Mouse (Mus musculus) heart, embryonic 11.5 days (tissue): ENCODE measurements around the gene Sema4d. TPM values are rescaled to one million over a fixed set of nuclear protein-coding genes. Genes with fewer than 3 reads are reported as not detected.
A peak's percentile ranks its signal among the peaks of the same experiment; 100 is the strongest.

ENCODE experiments used
- ATAC-seq: fragments of 200-750 bp; cut with Nextera tagmentation; replicated peaks from 2 replicates; pipeline ENCODE4 v1.8.0; 2017; ENCODE audit warnings: moderate library complexity; ENCODE audit not compliant: insufficient number of reproducible peaks, low FRiP score, low TSS enrichment
- H3K27ac ChIP-seq: fragments of 300-500 bp; sonication (generic); 2 replicates; pipeline ENCODE4 v1.5.1; 2014; ENCODE audit warnings: mild to moderate bottlenecking, low read depth, low read length
- H3K27me3 ChIP-seq: fragments of 300-500 bp; sonication (generic); 2 replicates; pipeline ENCODE4 v1.6.1; 2014; ENCODE audit warnings: mild to moderate bottlenecking, low read length, mixed read lengths; ENCODE audit not compliant: control insufficient read depth, insufficient read depth
- H3K36me3 ChIP-seq: fragments of 300-500 bp; sonication (generic); 2 replicates; pipeline ENCODE4 v1.6.1; 2014; ENCODE audit warnings: mild to moderate bottlenecking, low read length, moderate library complexity, mixed read lengths; ENCODE audit not compliant: control insufficient read depth, insufficient read depth
- H3K4me1 ChIP-seq: fragments of 300-500 bp; sonication (generic); 2 replicates; pipeline ENCODE4 v1.6.1; 2014; ENCODE audit warnings: low read length; ENCODE audit not compliant: control insufficient read depth, insufficient read depth
- H3K4me2 ChIP-seq: fragments of 300-500 bp; sonication (generic); 2 replicates; pipeline ENCODE4 v1.6.1; 2014; ENCODE audit warnings: mild to moderate bottlenecking, moderate library complexity
- H3K4me3 ChIP-seq: fragments of 300-500 bp; sonication (generic); 2 replicates; pipeline ENCODE4 v1.5.1; 2014; ENCODE audit warnings: low read depth, low read length
- H3K9ac ChIP-seq: fragments of 300-500 bp; sonication (generic); 2 replicates; pipeline ENCODE4 v1.6.1; 2014; ENCODE audit warnings: mild to moderate bottlenecking, low read depth, low read length, moderate library complexity
- H3K9me3 ChIP-seq: fragments of 300-500 bp; sonication (generic); replicated peaks from 2 replicates; pipeline ENCODE4 v1.6.1; 2016; ENCODE audit warnings: low read length; ENCODE audit not compliant: control insufficient read depth
- WGBS: fragments of 180-500 bp; shearing (Covaris S2); extraction: QIAGEN DNeasy Blood & Tissue Kit; methylation state at CpG from one replicate; pipeline ENCODE4 v1.1.7; 2014; ENCODE audit not compliant: insufficient replicate concordance; 5-methylcytosine and 5-hydroxymethylcytosine counted together
- polyA plus RNA-seq: library from polyadenylated mRNA; unstranded; fragments of >200 nt; fragmentation: Nextera tagmentation; extraction: Ambion mirVana; gene quantifications from 2 replicates; pipeline ENCODE4 v1.2.1, GENCODE M21; 2014

Sema4d gene
- polyA plus RNA-seq, 1 experiment from 2014 or later = 11.0 TPM

DNA sequence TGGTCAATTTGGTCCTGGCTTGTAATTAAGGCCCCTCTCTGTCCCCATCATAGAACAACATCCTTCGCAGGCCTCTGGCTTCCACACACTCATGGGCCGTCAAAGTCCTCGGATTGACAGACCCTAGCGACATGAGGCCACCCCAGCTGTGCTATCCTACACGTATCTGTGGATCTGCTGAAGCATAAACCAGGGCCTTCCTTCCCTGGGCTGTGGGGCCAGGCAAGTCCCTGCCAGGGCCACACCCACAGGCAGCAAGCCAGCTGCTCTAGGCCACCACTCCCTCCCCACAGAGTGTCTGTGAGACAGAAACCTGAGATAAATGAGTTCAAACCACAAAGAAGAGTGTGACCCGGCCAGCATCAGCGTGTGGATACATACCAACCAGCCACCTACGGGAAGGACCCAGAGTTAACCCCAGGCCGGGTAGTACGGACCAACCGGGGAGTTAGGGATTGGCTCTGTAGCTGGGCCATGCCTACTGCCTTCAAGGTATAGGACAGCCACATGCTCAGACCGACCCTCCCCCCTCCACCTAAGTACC lies 45.5 kb downstream of the Sema4d start:
- H3K9me3 ChIP-seq = no peaks in the 10 kb centered on the region
- H3K36me3 ChIP-seq = no peaks in the 10 kb centered on the region
- H3K4me3 ChIP-seq = no peak overlapping the region
- H3K27ac ChIP-seq = no peak overlapping the region
- H3K27me3 ChIP-seq = no peaks in the 10 kb centered on the region
- no peak; the same call in 1 of the 2 replicates for ATAC-seq
- H3K9ac ChIP-seq = 0 out of 2 replicates have a peak overlapping the region, but pooled peaks have one; percentile 11
- WGBS = 69% methylated on average over 12 of the region's 12 CpGs
- peaks cover 31% of the 10 kb centered on the region for H3K4me1 ChIP-seq
- no peak overlapping the region for H3K4me2 ChIP-seq

DNA sequence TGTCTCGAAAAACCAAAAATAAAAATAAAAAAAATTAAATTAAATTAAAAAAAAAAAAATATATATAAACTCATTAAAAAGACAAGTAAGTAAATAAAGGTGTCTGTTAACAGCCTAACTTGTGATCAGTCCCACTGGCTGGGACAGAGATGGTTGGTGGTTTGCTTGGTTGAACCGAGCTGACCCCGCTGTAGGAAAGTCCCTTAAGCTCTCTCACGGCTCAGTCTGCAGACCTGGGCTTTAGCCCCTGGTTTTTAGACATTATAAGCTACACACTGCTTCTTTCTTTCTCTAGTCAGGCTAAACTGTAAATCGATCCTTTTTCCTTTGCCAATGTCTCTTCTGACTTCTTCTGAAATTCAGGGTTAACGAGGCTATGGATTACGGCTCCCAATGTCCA lies 46.5 kb downstream of the Sema4d start:
- peaks cover 25% of the 10 kb centered on the region for H3K4me1 ChIP-seq
- no peak for ATAC-seq
- no peak overlapping the region for H3K27ac ChIP-seq
- H3K9ac ChIP-seq = no peak overlapping the region
- no peaks in the 10 kb centered on the region for H3K27me3 ChIP-seq
- no peaks in the 10 kb centered on the region for H3K9me3 ChIP-seq
- H3K4me2 ChIP-seq = no peak overlapping the region
- WGBS = 84% methylated on average over 7 of the region's 7 CpGs
- H3K4me3 ChIP-seq = no peak overlapping the region
- no peaks in the 10 kb centered on the region for H3K36me3 ChIP-seq

DNA sequence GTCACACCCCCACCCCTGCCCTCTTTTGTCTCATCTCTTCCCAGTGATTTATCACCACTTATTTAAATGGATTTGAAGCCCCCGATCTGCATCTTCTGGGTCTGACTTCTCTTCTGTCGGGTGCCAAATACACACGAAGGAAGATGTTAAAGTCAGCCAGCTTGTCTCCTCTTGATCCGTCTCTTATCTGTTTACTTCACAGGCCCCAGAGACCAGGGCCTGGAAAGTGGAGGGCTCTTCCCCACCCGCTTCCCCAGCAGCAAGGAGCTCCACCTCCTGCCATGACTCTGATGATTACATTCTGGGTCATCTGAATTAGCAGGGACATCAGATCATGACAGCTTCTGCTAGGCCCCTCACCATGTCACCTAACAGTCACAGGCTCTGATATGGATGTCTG lies 47.7 kb downstream of the Sema4d start:
- H3K27ac ChIP-seq = no peak overlapping the region
- ATAC-seq = no peak
- no peaks in the 10 kb centered on the region for H3K9me3 ChIP-seq
- H3K9ac ChIP-seq = 0 out of 2 replicates have a peak overlapping the region, but pooled peaks have one; percentile 28
- H3K36me3 ChIP-seq = no peaks in the 10 kb centered on the region
- WGBS = 18% methylated on average over 5 of the region's 5 CpGs
- H3K27me3 ChIP-seq = no peaks in the 10 kb centered on the region
- H3K4me1 ChIP-seq = peaks cover 25% of the 10 kb centered on the region
- no peak overlapping the region for H3K4me2 ChIP-seq
- H3K4me3 ChIP-seq = no peak overlapping the region

DNA sequence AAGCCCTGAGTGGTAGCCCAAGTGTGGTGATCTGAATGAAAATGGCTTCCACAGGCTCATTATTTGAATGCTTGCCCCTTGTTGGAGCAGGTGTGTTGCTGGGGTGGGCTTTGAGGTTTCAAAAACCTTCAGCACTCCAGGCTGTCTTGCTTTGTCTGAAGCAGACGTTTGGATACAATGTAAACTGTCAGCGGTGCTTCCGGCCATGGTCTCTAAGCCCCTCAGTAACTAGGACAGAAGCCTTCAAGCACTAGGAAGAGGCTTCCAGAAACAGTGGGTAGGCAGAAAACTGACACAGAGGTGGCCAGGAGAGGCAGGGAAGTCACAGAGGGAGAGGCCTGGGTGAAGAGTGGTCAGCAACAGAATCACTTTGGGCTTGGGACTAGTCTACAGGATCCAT lies 49.7 kb downstream of the Sema4d start:
- WGBS = 79% methylated on average over 3 of the region's 3 CpGs
- ATAC-seq = no peak

DNA sequence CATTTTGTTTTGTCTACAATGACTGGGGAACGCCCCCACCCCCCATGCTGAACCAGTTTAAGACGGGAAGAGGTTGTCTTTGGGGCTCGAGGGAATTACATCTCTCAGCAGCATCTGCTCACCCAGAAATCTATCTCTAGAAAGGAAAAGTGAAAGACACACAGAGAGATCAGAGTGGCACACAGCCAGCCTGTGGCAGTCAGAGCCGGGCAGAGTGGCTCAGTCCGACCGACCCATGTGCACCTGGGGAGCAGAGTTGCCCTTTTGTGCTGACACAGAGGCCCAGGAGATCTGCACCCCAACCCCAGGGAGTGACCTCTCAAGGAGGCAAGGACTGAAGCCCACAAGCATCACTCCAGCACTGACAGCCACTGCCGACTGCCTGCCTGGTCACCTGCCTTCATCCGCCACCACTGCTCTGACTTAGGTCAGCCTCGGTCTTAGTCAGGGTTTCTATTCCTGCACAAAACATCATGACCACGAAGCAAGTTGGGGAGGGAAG lies 50.9 kb downstream of the Sema4d start:
- no peaks in the 10 kb centered on the region for H3K27me3 ChIP-seq
- H3K4me3 ChIP-seq = no peak overlapping the region
- H3K36me3 ChIP-seq = no peaks in the 10 kb centered on the region
- H3K4me2 ChIP-seq = no peak overlapping the region
- no peaks in the 10 kb centered on the region for H3K9me3 ChIP-seq
- WGBS = 74% methylated on average over 10 of the region's 10 CpGs
- no peak overlapping the region for H3K27ac ChIP-seq
- H3K9ac ChIP-seq = no peak overlapping the region
- H3K4me1 ChIP-seq = peaks cover 19% of the 10 kb centered on the region
- no peak for ATAC-seq

More for the DNA sequence above, 49.7 kb downstream of the Sema4d start:
- no peak overlapping the region for H3K4me2 ChIP-seq
- no peak overlapping the region for H3K4me3 ChIP-seq
- H3K36me3 ChIP-seq = no peaks in the 10 kb centered on the region
- no peaks in the 10 kb centered on the region for H3K27me3 ChIP-seq
- H3K4me1 ChIP-seq = peaks cover 20% of the 10 kb centered on the region
- no peak overlapping the region for H3K9ac ChIP-seq
- H3K27ac ChIP-seq = no peak overlapping the region
- H3K9me3 ChIP-seq = no peaks in the 10 kb centered on the region

DNA sequence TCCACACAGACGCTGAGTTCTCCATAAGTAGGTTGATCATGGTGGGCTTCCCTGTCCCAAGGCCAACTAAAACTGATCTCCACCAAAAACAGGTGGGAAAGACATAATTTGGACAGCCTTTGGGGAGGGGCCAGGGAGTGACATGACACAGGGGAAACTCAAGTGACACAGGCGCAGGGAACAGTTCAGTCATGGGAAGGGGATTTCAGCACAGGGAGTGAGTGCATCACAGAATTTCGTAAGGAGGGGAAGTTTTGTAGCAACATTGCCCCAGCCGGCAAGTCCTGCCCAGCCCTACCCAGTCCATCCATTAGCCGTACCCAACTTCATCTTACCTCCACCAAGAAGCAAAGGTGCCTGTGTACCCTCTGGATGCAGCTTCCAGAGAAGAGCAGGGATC lies 52.8 kb downstream of the Sema4d start:
- H3K27ac ChIP-seq = no peak overlapping the region
- H3K27me3 ChIP-seq = no peaks in the 10 kb centered on the region
- no peak overlapping the region for H3K9ac ChIP-seq
- ATAC-seq = no peak
- no peaks in the 10 kb centered on the region for H3K9me3 ChIP-seq
- 85% methylated on average over 5 of the region's 5 CpGs for WGBS
- no peak overlapping the region for H3K4me3 ChIP-seq
- H3K4me1 ChIP-seq = peaks cover 25% of the 10 kb centered on the region
- no peaks in the 10 kb centered on the region for H3K36me3 ChIP-seq
- H3K4me2 ChIP-seq = no peak overlapping the region

DNA sequence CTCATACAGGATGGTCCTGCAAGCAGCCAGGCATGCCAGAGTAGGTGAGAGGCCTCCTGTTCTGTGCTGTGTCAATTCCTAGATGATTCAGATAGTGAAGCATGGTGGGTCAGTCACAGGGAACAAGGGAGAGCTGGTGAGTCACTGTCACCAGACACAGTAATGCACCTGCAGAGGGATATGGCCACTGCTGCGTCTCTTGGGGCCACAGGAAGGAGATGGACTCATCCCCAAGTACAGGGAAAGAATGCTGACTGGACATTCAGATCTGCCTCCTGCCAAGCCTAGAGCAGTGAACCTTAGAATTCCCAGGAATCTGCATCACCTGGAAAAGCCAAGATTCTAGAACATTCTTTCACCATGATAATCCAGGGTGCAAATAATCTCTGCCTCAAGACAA lies 53.8 kb downstream of the Sema4d start:
- Histone ChIP-seq H3K27ac (no peak overlapping the region), H3K27me3 (no peaks in the 10 kb centered on the region), H3K4me1 (peaks cover 21% of the 10 kb centered on the region), H3K9ac (no peak overlapping the region), H3K4me2 (no peak overlapping the region), H3K9me3 (no peaks in the 10 kb centered on the region), H3K36me3 (no peaks in the 10 kb centered on the region), H3K4me3 (no peak overlapping the region)
- WGBS = 76% methylated on average over 1 of the region's 1 CpGs
- ATAC-seq = no peak

DNA sequence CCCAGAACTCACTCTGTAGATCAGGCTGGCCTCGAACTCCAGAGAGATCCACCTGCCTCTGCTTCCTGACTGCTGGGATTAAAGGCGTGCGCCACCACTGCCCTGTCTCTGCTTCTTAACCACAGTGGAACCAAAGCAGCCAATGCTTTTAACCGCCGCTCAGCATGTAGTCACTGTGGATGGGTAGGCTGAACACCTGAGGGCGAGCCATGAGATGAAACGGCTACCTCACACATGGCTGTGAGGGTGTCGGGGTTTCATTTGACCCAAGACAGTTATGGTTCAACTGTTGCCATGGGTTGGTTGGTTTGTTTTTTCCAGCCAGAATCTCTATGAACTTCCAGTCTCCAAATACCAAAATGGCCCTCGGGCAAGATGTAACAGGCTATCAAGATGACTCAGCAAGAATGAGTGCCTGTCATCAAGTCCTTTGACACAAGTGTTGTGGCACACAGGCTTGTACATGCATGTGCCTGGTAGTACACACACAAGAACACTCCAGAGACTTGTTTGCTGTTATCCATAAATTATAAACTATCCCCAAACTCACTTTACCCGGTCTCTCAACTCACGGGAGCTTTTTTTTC lies 54.9 kb downstream of the Sema4d start:
- H3K4me1 ChIP-seq = peaks cover 21% of the 10 kb centered on the region
- no peak overlapping the region for H3K9ac ChIP-seq
- ATAC-seq = no peak
- H3K4me2 ChIP-seq = no peak overlapping the region
- H3K36me3 ChIP-seq = no peaks in the 10 kb centered on the region
- no peak overlapping the region for H3K4me3 ChIP-seq
- H3K9me3 ChIP-seq = no peaks in the 10 kb centered on the region
- no peaks in the 10 kb centered on the region for H3K27me3 ChIP-seq
- 90% methylated on average over 11 of the region's 11 CpGs for WGBS
- no peak overlapping the region for H3K27ac ChIP-seq
